ENCODE assay signal across 12 mouse cellular contexts in genomic region chrX:7595371-7595770, GRCm38 (mm10).
"Had no signal": no experiment of that assay in that cellular context is flagged by ENCODE, and none has a peak within 500 bp of the region (broad histone marks: within the 10 kb centered on the region; RNA-seq: fewer than 3 reads in every experiment).

No protein-coding gene starts in this region.

- DNase-seq: kidney, adult 9 months; kidney, postnatal 36 days; layer of hippocampus, adult 9-11 months; layer of hippocampus, postnatal 36 days; lung, embryonic 14.5 days; lung, postnatal 10 days; lung, postnatal 4 days; spleen, adult 18-20 months; thymus, adult 18-20 months; thymus, postnatal 14 days had no signal

- ATAC-seq: liver, embryonic 12.5 days; midbrain, embryonic 15.5 days had no signal
